Mouse (Mus musculus) urinary bladder, postnatal 14 days (tissue): ENCODE measurements around the gene Hormad1.
"Not testable (repeated sequence)": the region's sequence is repeated elsewhere in the genome, so short reads cannot be mapped to it uniquely, and the experiment has no call there.

ENCODE experiments used
- DNase-seq: peaks from one replicate; pipeline ENCODE4 v3.0.0; 2021; ENCODE audit warnings: low spot score

The Hormad1 gene

GRCm38 (mm10) chr3:95559437-95559836 is at the start of gene Hormad1:
Hormad1 (plus strand) TSS chr3:95559677.
- DNase-seq: no peak

GRCm38 (mm10) chr3:95511611-95512180 is 47.8 kb upstream of the Hormad1 start:
- no peak for DNase-seq

GRCm38 (mm10) chr3:95516614-95517041 is 42.8 kb upstream of the Hormad1 start:
- DNase-seq: no peak

GRCm38 (mm10) chr3:95517493-95517898 is 42.0 kb upstream of the Hormad1 start:
- DNase-seq: peak; percentile 63

- no peak for DNase-seq
Measured at GRCm38 (mm10) chr3:95518891-95519290, 40.6 kb upstream of the Hormad1 start.

- no peak for DNase-seq
Measured at GRCm38 (mm10) chr3:95519315-95519714, 40.2 kb upstream of the Hormad1 start.

- DNase-seq: no peak
Measured at GRCm38 (mm10) chr3:95520100-95520499, 39.4 kb upstream of the Hormad1 start.

- no peak for DNase-seq
Measured at GRCm38 (mm10) chr3:95521168-95521567, 38.3 kb upstream of the Hormad1 start.

- no peak for DNase-seq
Measured at GRCm38 (mm10) chr3:95523662-95524061, 35.8 kb upstream of the Hormad1 start.

- no peak for DNase-seq
Measured at GRCm38 (mm10) chr3:95524673-95525072, 34.8 kb upstream of the Hormad1 start.

- DNase-seq: no peak
Measured at GRCm38 (mm10) chr3:95526111-95526510, 33.4 kb upstream of the Hormad1 start.

GRCm38 (mm10) chr3:95526622-95527211 is 32.8 kb upstream of the Hormad1 start, which contains the start of gene Ctss:
Ctss (plus strand) TSS chr3:95526786.
- no peak for DNase-seq

GRCm38 (mm10) chr3:95529814-95530213 is 29.7 kb upstream of the Hormad1 start:
- DNase-seq: no peak

- DNase-seq: no peak
Measured at GRCm38 (mm10) chr3:95531025-95531424, 28.5 kb upstream of the Hormad1 start.

- DNase-seq: no peak
Measured at GRCm38 (mm10) chr3:95533364-95533763, 26.1 kb upstream of the Hormad1 start.

- DNase-seq: no peak
Measured at GRCm38 (mm10) chr3:95534927-95535326, 24.6 kb upstream of the Hormad1 start.

- DNase-seq: no peak
Measured at GRCm38 (mm10) chr3:95538936-95539335, 20.5 kb upstream of the Hormad1 start.

GRCm38 (mm10) chr3:95539837-95540236 is 19.6 kb upstream of the Hormad1 start:
- DNase-seq: no peak

GRCm38 (mm10) chr3:95541186-95541585 is 18.3 kb upstream of the Hormad1 start:
- DNase-seq: not testable (repeated sequence)

- DNase-seq: no peak
Measured at GRCm38 (mm10) chr3:95542171-95542570, 17.3 kb upstream of the Hormad1 start.

GRCm38 (mm10) chr3:95542981-95543380 is 16.5 kb upstream of the Hormad1 start:
- DNase-seq: no peak

GRCm38 (mm10) chr3:95550176-95550575 is 9.3 kb upstream of the Hormad1 start:
- DNase-seq: no peak

- DNase-seq: no peak
Measured at GRCm38 (mm10) chr3:95553986-95554385, 5.5 kb upstream of the Hormad1 start.

GRCm38 (mm10) chr3:95560738-95561137 is 1.3 kb downstream of the Hormad1 start:
- no peak for DNase-seq
